Mouse (Mus musculus) lung, adult 2 months (tissue): Measurements from ENCODE around the gene Fam89b.
A peak's percentile ranks its signal among the peaks of the same experiment; 100 is the strongest.

Experiments used
- CTCF ChIP-seq: fragments of 200-500 bp; IDR thresholded peaks from 2 replicates; pipeline ENCODE4 v1.5.1; 2011; ENCODE audit warnings: mild to moderate bottlenecking, low read length, control low read depth; ENCODE audit not compliant: insufficient read depth
- POLR2A ChIP-seq: fragments of 200-500 bp; IDR thresholded peaks from 2 replicates; pipeline ENCODE4 v1.6.1; 2011; ENCODE audit warnings: low read depth, mild to moderate bottlenecking, control low read depth, low read length, borderline replicate concordance; ENCODE audit errors: extremely low read depth

GRCm38 (mm10) chr19:5740320-5741317 is 11.2 kb upstream of the Fam89b start, which contains the start of gene Ltbp3:
- TF ChIP-seq CTCF: no peak
- TF ChIP-seq POLR2A: 0 out of 2 replicates have a peak, but pooled peaks have one; percentile 15
